Mouse (Mus musculus) megakaryocyte, embryonic 14.5 days (primary cell): ENCODE data around the gene Atp5d. TPM values are rescaled to one million over a fixed set of nuclear protein-coding genes. Genes with fewer than 3 reads are reported as not detected.

Experiments used
- H3K27me3 ChIP-seq: replicated peaks from 2 replicates; pipeline ENCODE3; 2012; ENCODE audit warnings: inconsistent platforms
- H3K36me3 ChIP-seq: replicated peaks from 2 replicates; pipeline ENCODE3; 2012; ENCODE audit warnings: low read length, inconsistent platforms, mixed read lengths
- H3K4me1 ChIP-seq: 2 replicates; pipeline ENCODE4 v1.6.1; 2012; ENCODE audit warnings: inconsistent platforms
- H3K4me3 ChIP-seq: replicated peaks from 2 replicates; pipeline ENCODE3; 2012; ENCODE audit warnings: moderate library complexity, mild to moderate bottlenecking, inconsistent platforms
- H3K9me3 ChIP-seq: 2 replicates; pipeline ENCODE4 v1.6.1; 2012; ENCODE audit warnings: inconsistent platforms
- FLI1 ChIP-seq: IDR thresholded peaks from 2 replicates; pipeline ENCODE4 v1.6.1; 2012; ENCODE audit warnings: low read length, inconsistent platforms, mixed read lengths
- GATA1 ChIP-seq: IDR thresholded peaks from 3 replicates; pipeline ENCODE4 v1.6.1; 2012; ENCODE audit warnings: mixed read lengths, low read length, inconsistent platforms, borderline replicate concordance
- polyA plus RNA-seq: library from polyadenylated mRNA; stranded (reverse); fragments of >175 nt; gene quantifications from 2 replicates; pipeline ENCODE4 v1.2.3, GENCODE M21; 2012; ENCODE audit warnings: low replicate concordance; ENCODE audit not compliant: insufficient read depth

Atp5d gene
- polyA plus RNA-seq, 1 experiment, result 1,192 TPM

DNA sequence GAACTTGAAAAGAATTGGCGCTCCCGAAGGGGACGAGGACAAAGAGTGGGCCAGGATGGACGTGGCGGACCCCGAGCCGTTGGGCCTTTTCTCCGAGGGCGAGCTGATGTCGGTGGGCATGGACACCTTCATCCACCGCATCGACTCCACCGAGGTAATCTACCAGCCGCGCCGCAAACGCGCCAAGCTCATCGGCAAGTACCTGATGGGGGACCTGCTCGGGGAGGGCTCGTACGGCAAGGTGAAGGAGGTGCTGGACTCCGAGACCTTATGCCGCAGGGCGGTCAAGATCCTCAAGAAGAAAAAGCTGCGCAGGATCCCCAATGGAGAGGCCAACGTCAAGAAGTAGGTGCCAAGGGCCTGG is 21.9 kb upstream of the Atp5d start:
- Histone ChIP-seq H3K27me3 (no peaks in the 10 kb centered on the region), H3K4me3 (peak overlapping the region; percentile 100), H3K36me3 (peaks cover 51% of the 10 kb centered on the region), H3K4me1 (peaks cover 64% of the 10 kb centered on the region), H3K9me3 (no peaks in the 10 kb centered on the region)
- no peak for TF ChIP-seq GATA1
- no peak for TF ChIP-seq FLI1

DNA sequence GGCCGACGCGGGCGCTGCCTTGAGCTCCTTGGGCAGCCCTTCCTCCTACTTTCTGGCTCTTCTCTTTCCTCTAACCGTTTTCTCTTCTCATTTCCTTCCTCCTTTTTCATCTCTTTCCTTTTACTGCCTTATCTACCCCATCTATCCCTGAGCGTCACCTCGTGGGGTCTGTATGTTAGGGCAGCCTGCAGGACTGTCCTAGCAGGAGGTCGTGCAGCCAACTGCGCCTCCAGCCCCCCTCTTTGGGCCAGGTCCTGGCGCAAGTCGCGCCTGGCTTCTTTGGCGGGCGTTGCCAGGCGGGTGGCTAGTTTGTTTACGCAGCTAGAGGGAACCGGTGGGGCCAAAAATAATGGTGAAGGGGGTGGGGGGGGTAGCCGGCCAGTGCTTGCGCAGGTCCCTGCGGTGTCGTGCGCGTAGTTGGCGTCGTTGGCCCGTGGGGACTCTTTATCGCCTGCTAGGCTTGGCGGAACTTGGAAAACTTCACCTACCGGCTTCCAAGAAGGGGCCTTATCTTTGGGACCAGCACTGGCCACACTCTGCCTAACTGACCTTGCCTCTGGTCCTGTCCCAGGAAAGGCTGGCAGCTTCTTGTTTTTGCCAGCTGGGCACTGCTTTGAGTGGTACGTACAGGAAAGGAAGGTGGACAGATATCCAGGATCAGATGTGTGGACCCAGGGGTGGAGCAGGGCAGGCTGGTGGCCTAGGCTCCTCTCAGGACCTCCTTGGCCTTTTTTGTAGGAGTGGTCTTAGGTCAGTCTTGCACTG is 21.3 kb upstream of the Atp5d start:
- peaks cover 56% of the 10 kb centered on the region for H3K36me3 ChIP-seq
- H3K4me3 ChIP-seq, result peak overlapping the region; percentile 100
- H3K9me3 ChIP-seq, result no peaks in the 10 kb centered on the region
- TF ChIP-seq GATA1 (no peak), FLI1 (no peak)
- H3K27me3 ChIP-seq, result no peaks in the 10 kb centered on the region
- H3K4me1 ChIP-seq, result peaks cover 69% of the 10 kb centered on the region

DNA sequence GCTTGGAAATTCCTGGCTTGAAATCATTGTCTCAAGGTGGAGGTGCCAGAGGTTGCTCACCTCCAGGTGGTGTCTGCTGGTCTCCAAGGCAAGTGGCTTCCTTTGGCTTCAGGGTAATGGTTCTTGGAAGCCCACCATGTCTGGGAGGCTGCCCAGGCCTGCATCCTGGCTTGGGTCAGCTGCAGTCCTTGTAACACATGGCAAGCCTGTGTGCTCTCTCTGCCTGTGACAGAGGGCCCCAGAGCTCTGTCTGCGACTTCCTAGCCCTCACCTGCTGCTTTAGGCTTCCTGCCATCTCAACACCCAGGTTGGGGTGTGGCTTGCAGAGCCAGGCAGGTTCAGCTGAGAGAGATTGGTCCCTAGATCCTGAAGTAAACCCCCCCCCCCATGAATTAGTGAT is 20.7 kb upstream of the Atp5d start:
- Histone ChIP-seq H3K36me3 (peaks cover 61% of the 10 kb centered on the region), H3K27me3 (no peaks in the 10 kb centered on the region), H3K9me3 (no peaks in the 10 kb centered on the region), H3K4me1 (peaks cover 71% of the 10 kb centered on the region), H3K4me3 (peak overlapping the region; percentile 100)
- TF ChIP-seq GATA1 (no peak), FLI1 (no peak)

DNA sequence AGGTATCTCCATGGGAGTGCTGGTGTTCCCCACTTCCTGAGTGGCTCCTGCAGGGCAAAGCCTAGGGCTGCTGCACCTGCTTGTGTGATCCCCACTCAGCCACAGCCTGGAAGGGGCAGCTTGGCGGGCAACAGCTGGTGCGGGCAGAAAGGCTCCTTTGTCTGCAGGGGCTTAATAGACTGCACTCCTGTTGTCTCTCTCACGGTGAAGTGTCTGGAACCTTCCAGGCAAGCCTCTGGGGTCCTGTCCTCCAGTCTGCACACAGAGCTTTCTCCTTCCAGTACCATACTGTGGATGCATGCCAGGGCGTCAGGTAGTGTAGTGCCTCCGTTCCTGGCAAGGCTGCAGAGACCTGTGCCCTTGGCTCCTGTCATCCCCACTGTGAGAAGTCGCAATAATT is 19.9 kb upstream of the Atp5d start:
- H3K27me3 ChIP-seq, result no peaks in the 10 kb centered on the region
- H3K4me1 ChIP-seq, result peaks cover 74% of the 10 kb centered on the region
- TF ChIP-seq FLI1 (no peak), GATA1 (no peak)
- H3K9me3 ChIP-seq, result no peaks in the 10 kb centered on the region
- peak overlapping the region; percentile 100 for H3K4me3 ChIP-seq
- H3K36me3 ChIP-seq, result peaks cover 69% of the 10 kb centered on the region

DNA sequence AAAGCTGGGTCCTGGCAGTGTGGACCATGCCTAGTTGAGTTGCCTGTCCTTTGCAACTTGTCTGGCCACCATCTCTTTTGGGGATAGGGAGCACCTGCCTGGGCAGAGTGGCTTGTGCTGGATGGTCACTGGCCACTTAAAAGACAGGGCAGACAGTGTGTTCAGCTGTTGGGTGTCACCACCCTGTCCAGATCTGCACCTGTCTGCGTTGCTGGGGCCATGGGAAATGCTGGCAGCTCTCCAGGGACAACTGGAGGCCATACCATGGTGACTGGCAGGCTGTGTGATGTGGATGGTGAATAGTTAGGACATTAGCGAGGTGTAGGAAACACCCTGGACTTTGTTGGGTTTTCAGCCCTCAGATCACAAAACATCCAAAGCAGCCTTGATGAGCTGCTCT is 18.3 kb upstream of the Atp5d start:
- H3K27me3 ChIP-seq, result no peaks in the 10 kb centered on the region
- no peaks in the 10 kb centered on the region for H3K9me3 ChIP-seq
- H3K36me3 ChIP-seq, result peaks cover 85% of the 10 kb centered on the region
- H3K4me3 ChIP-seq, result peak overlapping the region; percentile 80
- H3K4me1 ChIP-seq, result peaks cover 75% of the 10 kb centered on the region
- no peak for TF ChIP-seq FLI1
- no peak for TF ChIP-seq GATA1

DNA sequence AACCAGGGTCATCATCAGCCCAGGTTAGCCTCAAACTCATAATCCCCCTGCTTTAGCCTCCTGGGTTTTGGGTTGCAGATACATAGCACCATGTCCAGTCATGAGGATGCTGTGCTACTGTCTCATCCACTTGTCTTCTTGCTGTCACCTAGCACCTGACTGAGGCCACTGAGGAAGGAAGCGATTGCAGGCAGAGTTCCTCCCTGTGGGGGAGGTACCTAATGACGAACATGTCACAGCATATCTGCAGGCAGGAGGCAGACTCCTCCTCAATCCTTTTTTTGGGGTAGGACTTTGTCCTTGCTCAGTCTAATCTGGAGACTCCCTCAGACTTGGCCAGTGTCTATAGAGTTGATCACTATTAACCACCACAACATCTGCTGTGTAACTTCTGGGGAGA is 16.8 kb upstream of the Atp5d start:
- H3K4me3 ChIP-seq, result peak overlapping the region; percentile 51
- peaks cover 89% of the 10 kb centered on the region for H3K4me1 ChIP-seq
- H3K36me3 ChIP-seq, result peaks cover 98% of the 10 kb centered on the region
- H3K9me3 ChIP-seq, result no peaks in the 10 kb centered on the region
- TF ChIP-seq FLI1 (no peak), GATA1 (no peak)
- no peaks in the 10 kb centered on the region for H3K27me3 ChIP-seq

DNA sequence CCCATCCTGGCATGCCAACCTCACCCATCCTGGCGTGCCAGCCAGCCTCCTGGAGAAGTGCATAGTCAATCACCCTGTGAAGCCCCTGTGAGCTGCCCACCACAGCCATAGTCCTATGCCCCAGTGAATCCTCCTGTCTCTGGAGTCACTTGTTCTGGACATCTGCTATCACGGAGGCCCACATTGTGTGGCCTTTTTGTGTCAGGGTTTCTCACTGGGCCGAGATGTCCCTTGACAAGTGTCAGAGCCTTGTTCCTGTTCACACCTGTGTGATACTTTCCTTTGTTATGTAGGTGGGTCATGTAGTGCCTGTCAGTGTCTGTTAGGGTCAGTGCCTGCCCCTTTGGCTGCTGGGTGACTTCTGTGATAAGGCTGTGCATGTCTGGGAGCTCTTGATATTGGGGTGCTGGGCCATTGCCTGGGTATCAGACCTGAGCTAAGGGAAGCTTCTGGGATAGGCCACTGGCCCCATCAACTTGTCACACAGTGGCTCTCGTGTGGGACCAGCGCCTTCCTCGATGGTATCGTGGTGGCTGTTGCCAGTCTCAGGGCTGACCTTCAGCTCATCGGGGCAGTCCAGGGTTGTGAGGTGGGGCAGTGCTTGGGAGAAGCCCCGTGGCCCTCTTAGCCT is 14.4 kb upstream of the Atp5d start:
- Histone ChIP-seq H3K4me1 (peaks cover 91% of the 10 kb centered on the region), H3K4me3 (peak overlapping the region; percentile 67), H3K9me3 (no peaks in the 10 kb centered on the region), H3K27me3 (no peaks in the 10 kb centered on the region), H3K36me3 (peaks cover 98% of the 10 kb centered on the region)
- TF ChIP-seq GATA1, result no peak
- TF ChIP-seq FLI1, result no peak

DNA sequence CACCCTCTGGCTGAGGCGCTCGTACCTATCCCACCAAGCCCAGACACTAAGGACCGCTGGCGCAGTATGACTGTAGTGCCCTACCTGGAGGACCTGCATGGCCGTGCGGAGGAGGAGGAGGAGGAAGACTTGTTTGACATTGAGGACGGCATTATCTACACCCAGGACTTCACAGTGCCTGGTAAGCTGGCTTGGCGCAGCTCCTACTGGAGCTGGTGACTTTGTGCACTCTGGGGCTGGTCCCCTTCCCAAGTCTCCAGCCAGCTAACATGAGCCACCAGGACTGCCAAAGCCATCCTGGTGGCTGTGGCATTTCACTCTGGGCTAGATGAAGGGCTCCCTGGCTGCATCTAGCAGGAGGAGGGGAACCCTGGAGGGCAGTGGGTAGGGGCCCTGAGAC is 10.5 kb upstream of the Atp5d start:
- peaks cover 87% of the 10 kb centered on the region for H3K4me1 ChIP-seq
- peaks cover 99% of the 10 kb centered on the region for H3K36me3 ChIP-seq
- no peaks in the 10 kb centered on the region for H3K27me3 ChIP-seq
- no peaks in the 10 kb centered on the region for H3K9me3 ChIP-seq
- TF ChIP-seq GATA1 (no peak), FLI1 (no peak)
- peak overlapping the region; percentile 8 for H3K4me3 ChIP-seq

DNA sequence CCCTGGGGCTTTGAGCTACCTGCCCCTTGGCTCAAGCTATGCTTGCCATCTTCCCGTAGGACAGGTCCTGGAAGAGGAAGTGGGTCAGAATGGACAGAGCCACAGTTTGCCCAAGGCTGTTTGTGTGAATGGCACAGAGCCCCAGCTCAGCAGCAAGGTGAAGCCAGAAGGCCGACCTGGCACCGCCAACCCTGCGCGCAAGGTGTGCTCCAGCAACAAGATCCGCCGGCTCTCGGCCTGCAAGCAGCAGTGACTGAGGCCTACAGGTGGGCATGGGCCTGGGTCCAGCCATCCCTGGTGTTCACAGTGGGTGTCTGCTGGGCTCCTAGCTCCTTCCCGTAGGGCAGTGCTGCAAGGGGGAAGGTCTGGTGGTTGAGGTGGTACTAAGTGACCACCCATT is 8.6 kb upstream of the Atp5d start:
- Histone ChIP-seq H3K9me3 (no peaks in the 10 kb centered on the region), H3K4me1 (peaks cover 81% of the 10 kb centered on the region), H3K4me3 (no peak overlapping the region), H3K36me3 (peaks cover 98% of the 10 kb centered on the region), H3K27me3 (no peaks in the 10 kb centered on the region)
- TF ChIP-seq FLI1 (no peak), GATA1 (no peak)

DNA sequence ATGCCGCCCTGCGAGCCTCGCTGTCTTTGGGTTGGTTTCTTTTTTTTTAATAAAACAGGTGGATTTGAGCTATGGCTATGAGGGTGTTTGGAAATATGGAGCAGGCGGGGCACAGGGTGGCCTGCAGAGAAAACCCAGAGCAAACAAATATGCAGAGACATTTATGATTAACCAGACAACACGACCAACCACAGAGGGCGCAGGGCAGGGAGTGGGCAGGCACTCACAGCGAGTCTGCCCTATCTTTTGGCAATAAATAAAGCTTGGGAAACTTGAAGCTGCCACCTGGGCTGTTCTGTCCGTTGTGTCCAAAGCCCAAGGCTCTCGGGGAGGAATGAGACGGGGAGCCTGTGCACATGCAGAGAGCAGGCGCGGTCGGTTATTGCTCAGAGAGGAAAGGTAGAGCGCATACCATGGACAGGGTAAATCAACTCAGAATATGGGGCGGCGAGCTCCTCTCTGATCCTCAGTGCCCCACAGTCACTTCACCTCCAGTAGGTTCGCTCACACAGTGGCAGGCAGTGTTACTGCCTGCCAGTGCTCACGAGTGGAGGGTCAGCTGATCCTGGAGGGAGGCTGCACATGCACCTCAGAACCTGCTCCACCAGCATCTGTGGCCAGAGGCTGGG is 7.9 kb upstream of the Atp5d start:
- H3K27me3 ChIP-seq, result no peaks in the 10 kb centered on the region
- TF ChIP-seq GATA1 (no peak), FLI1 (no peak)
- peaks cover 74% of the 10 kb centered on the region for H3K4me1 ChIP-seq
- peak overlapping the region; percentile 10 for H3K4me3 ChIP-seq
- H3K9me3 ChIP-seq, result no peaks in the 10 kb centered on the region
- H3K36me3 ChIP-seq, result peaks cover 98% of the 10 kb centered on the region
